9 mouse cellular contexts compared by ENCODE assay signal in genomic region chr1:34120602-34121001, GRCm38 (mm10).
DNase-seq lines count a peak whose midpoint lies in the region; ATAC-seq and TF ChIP-seq lines count a peak whose summit lies in the region.
"Had no signal": no experiment of that assay in that cellular context is flagged by ENCODE, and none has a peak within 500 bp of the region (broad histone marks: within the 10 kb centered on the region; RNA-seq: fewer than 3 reads in every experiment).

No protein-coding gene starts in this region.

- TF ChIP-seq CTCF in heart, adult 2 months (IDR thresholded peaks at IDR 0.05): no peak
- TF ChIP-seq CTCF in left cerebral cortex, adult 2 months (IDR thresholded peaks at IDR 0.05): no peak

- peaks cover 7% of the 10 kb centered on the region for H3K36me3 ChIP-seq in heart, adult 2 months (ENCODE audit: control insufficient read depth, insufficient read depth, low read length)
- no peaks in the 10 kb centered on the region for H3K36me3 ChIP-seq in intestine, embryonic 15.5 days
- H3K36me3 ChIP-seq in myocyte (ENCODE audit: control insufficient read depth, insufficient read depth): peaks cover 4% of the 10 kb centered on the region

- no peaks in the 10 kb centered on the region for H3K9me3 ChIP-seq in intestine, embryonic 15.5 days

- peak overlapping the region; percentile 55 for H3K4me3 ChIP-seq in heart, adult 2 months
- peak overlapping the region; percentile 38; the same call in 1 of the 2 replicates for H3K4me3 ChIP-seq in left cerebral cortex, adult 2 months
- peak overlapping the region; percentile 39 for H3K4me3 ChIP-seq in intestine, embryonic 15.5 days (replicated peaks)
- H3K4me3 ChIP-seq in myocyte: peak overlapping the region; percentile 41

- no peak for DNase-seq in heart, adult 2 months
- DNase-seq in heart, adult 11 months: no peak
- no peak for DNase-seq in left cerebral cortex, adult 2 months (ENCODE audit: extremely low spot score in 1 of 2, low spot score in 2 of 2)
- DNase-seq in left cerebral cortex, adult 11 months (ENCODE audit: low spot score): no peak
- DNase-seq in left cerebral cortex, postnatal 14 days (ENCODE audit: low spot score in 2 of 2): no peak
- DNase-seq: right cerebral cortex, adult 18-20 months had no signal

- WGBS in heart, adult 2 months: 15% methylated on average over 6 of the region's 6 CpGs
- 22% methylated on average over 6 of the region's 6 CpGs for WGBS in intestine, embryonic 15.5 days

- peak overlapping the region; percentile 37 for H3K9ac ChIP-seq in heart, adult 2 months (ENCODE audit: low read depth, low read length)
- no peak overlapping the region for H3K9ac ChIP-seq in intestine, embryonic 15.5 days

- peaks cover 5% of the 10 kb centered on the region; the same call in 1 of the 2 replicates for H3K79me2 ChIP-seq in heart, adult 2 months (replicated peaks; ENCODE audit: control insufficient read depth, insufficient read depth, low read length)
- H3K79me2 ChIP-seq in myocyte (ENCODE audit: control insufficient read depth, insufficient read depth): peaks cover 53% of the 10 kb centered on the region

- intact Hi-C loops in heart, adult 2 months (cut with DNase I): loop anchor here (2.0 kb wide), 2 partner anchors 20 to 114 kb away; no protein-coding TSS in a partner anchor
- intact Hi-C loops in left cerebral cortex, adult 2 months (cut with DNase I): no loop called here
- intact Hi-C loops in left cerebral cortex, postnatal 14 days (cut with DNase I): no loop called here

- H3K4me2 ChIP-seq in intestine, embryonic 15.5 days (replicated peaks): peak overlapping the region; percentile 71
- peak overlapping the region; percentile 94 for H3K4me2 ChIP-seq in myocyte (ENCODE audit: low read depth)

- peak overlapping the region; percentile 84 for H3K27ac ChIP-seq in heart, adult 2 months
- peak overlapping the region; percentile 63; the same call in 1 of the 2 replicates for H3K27ac ChIP-seq in left cerebral cortex, adult 2 months
- peak overlapping the region; percentile 93 for H3K27ac ChIP-seq in intestine, embryonic 15.5 days

- ATAC-seq in intestine, embryonic 15.5 days: peak; percentile 92
- no peak for ATAC-seq in cerebellum, adult (ENCODE audit: insufficient number of reproducible peaks, low FRiP score, low TSS enrichment)

- H3K27me3 ChIP-seq in heart, adult 2 months (ENCODE audit: control insufficient read depth, insufficient read depth, low read length): no peaks in the 10 kb centered on the region
- no peaks in the 10 kb centered on the region for H3K27me3 ChIP-seq in intestine, embryonic 15.5 days (replicated peaks)
- no peaks in the 10 kb centered on the region for H3K27me3 ChIP-seq in myocyte (ENCODE audit: control insufficient read depth, insufficient read depth, insufficient read length)

- TF ChIP-seq POLR2A in heart, adult 2 months (IDR thresholded peaks at IDR 0.05; ENCODE audit: insufficient read depth, low read depth, low read length): no peak
- TF ChIP-seq POLR2A in myocyte (IDR thresholded peaks at IDR 0.05; ENCODE audit: insufficient read length, low read depth): no peak

- H3K4me1 ChIP-seq in heart, adult 2 months (ENCODE audit: control insufficient read depth, insufficient read depth, low read length): peaks cover 16% of the 10 kb centered on the region
- no peaks in the 10 kb centered on the region for H3K4me1 ChIP-seq in intestine, embryonic 15.5 days (replicated peaks)

- H3ac ChIP-seq in myocyte (ENCODE audit: control insufficient read depth, insufficient read length): peak overlapping the region; percentile 34

- no peak for TF ChIP-seq EP300 in heart, adult 2 months (IDR thresholded peaks at IDR 0.05; ENCODE audit: insufficient read depth, low read depth, low read length)

TF ChIP-seq in myocyte, 11 proteins besides CTCF, POLR2A, EP300 and RAD21:
- no peak for TF ChIP-seq SRF (IDR thresholded peaks at IDR 0.05; ENCODE audit: control insufficient read depth, insufficient read length, low read depth)
- TF ChIP-seq USF1 (IDR thresholded peaks at IDR 0.05; ENCODE audit: low read depth): peak; percentile 87
